Mouse (Mus musculus): ENCODE measurements around the gene Nkapd1. TPM values are rescaled to one million over a fixed set of nuclear protein-coding genes. Genes with fewer than 3 reads are reported as not detected.

The Nkapd1 gene
- polyA plus RNA-seq, 1 experiment from 2014 or later: 24.2 TPM

GRCm38 (mm10) chr9:50603998-50604324 lies 13.3 kb downstream of the Nkapd1 start:
- Histone ChIP-seq H3K9ac (replicated peaks; ENCODE audit: low read length) (peak overlapping the region; percentile 85), H3K36me3 (ENCODE audit: control insufficient read depth, insufficient read depth, low read length) (peaks cover 48% of the 10 kb centered on the region), H3K4me2 (ENCODE audit: low read length) (peak overlapping the region; percentile 94), H3K9me3 (ENCODE audit: control insufficient read depth, low read length) (no peaks in the 10 kb centered on the region), H3K27ac (replicated peaks; ENCODE audit: low read depth, low read length) (peak overlapping the region; percentile 87), H3K4me1 (ENCODE audit: control insufficient read depth, insufficient read depth, low read length) (peaks cover 23% of the 10 kb centered on the region), H3K27me3 (ENCODE audit: control insufficient read depth, insufficient read depth, low read length) (no peaks in the 10 kb centered on the region), H3K4me3 (replicated peaks; ENCODE audit: low read depth, low read length) (peak overlapping the region; percentile 86)
- ATAC-seq (ENCODE audit: low FRiP score, low TSS enrichment): peak; percentile 88
- WGBS: under 1% methylated on average over 24 of the region's 24 CpGs
- DNase-seq: no peak

GRCm38 (mm10) chr9:50603189-50603997 lies 13.9 kb downstream of the Nkapd1 start, which contains the start of the genes Sdhd and Timm8b:
Gene Sdhd (minus strand): TSS chr9:50603812.
Gene Timm8b (plus strand): TSS chr9:50603910.
- H3K4me3 ChIP-seq (replicated peaks; ENCODE audit: low read depth, low read length): peak within 1 kb of the TSS; percentile 86
- ATAC-seq (ENCODE audit: low FRiP score, low TSS enrichment) (peak; percentile 97), DNase-seq (peak; percentile 98)
- no peaks in the 10 kb centered on the region for H3K27me3 ChIP-seq (ENCODE audit: control insufficient read depth, insufficient read depth, low read length)
- H3K9me3 ChIP-seq (ENCODE audit: control insufficient read depth, low read length): no peaks in the 10 kb centered on the region
- peak within 1 kb of the TSS; percentile 85 for H3K9ac ChIP-seq (replicated peaks; ENCODE audit: low read length)
- H3K4me2 ChIP-seq (ENCODE audit: low read length): peak within 1 kb of the TSS; percentile 94
- WGBS: under 1% methylated on average over 48 of the region's 48 CpGs
- peaks cover 23% of the 10 kb centered on the region for H3K4me1 ChIP-seq (ENCODE audit: control insufficient read depth, insufficient read depth, low read length)
- H3K27ac ChIP-seq (replicated peaks; ENCODE audit: low read depth, low read length): peak within 1 kb of the TSS; percentile 87
- peaks cover 48% of the 10 kb centered on the region for H3K36me3 ChIP-seq (ENCODE audit: control insufficient read depth, insufficient read depth, low read length)

- H3K4me2 ChIP-seq (ENCODE audit: low read length): peak overlapping the region; percentile 94
- peaks cover 23% of the 10 kb centered on the region for H3K4me1 ChIP-seq (ENCODE audit: control insufficient read depth, insufficient read depth, low read length)
- peak overlapping the region; percentile 86 for H3K4me3 ChIP-seq (replicated peaks; ENCODE audit: low read depth, low read length)
- no peak for DNase-seq
- no peak for ATAC-seq (ENCODE audit: low FRiP score, low TSS enrichment)
- H3K27me3 ChIP-seq (ENCODE audit: control insufficient read depth, insufficient read depth, low read length): no peaks in the 10 kb centered on the region
- H3K9me3 ChIP-seq (ENCODE audit: control insufficient read depth, low read length): no peaks in the 10 kb centered on the region
- no peak overlapping the region; the same call in 1 of the 2 replicates for H3K9ac ChIP-seq (replicated peaks; ENCODE audit: low read length)
- peaks cover 48% of the 10 kb centered on the region for H3K36me3 ChIP-seq (ENCODE audit: control insufficient read depth, insufficient read depth, low read length)
- 91% methylated on average over 7 of the region's 7 CpGs for WGBS
- H3K27ac ChIP-seq (replicated peaks; ENCODE audit: low read depth, low read length): no peak overlapping the region
Measured at GRCm38 (mm10) chr9:50602055-50602845, 15.0 kb downstream of the Nkapd1 start.

- H3K27me3 ChIP-seq (ENCODE audit: control insufficient read depth, insufficient read depth, low read length): no peaks in the 10 kb centered on the region
- WGBS: 85% methylated on average over 6 of the region's 6 CpGs
- H3K4me1 ChIP-seq (ENCODE audit: control insufficient read depth, insufficient read depth, low read length): peaks cover 23% of the 10 kb centered on the region
- no peak overlapping the region for H3K4me3 ChIP-seq (replicated peaks; ENCODE audit: low read depth, low read length)
- no peak for DNase-seq
- H3K9me3 ChIP-seq (ENCODE audit: control insufficient read depth, low read length): no peaks in the 10 kb centered on the region
- no peak overlapping the region for H3K4me2 ChIP-seq (ENCODE audit: low read length)
- no peak for ATAC-seq (ENCODE audit: low FRiP score, low TSS enrichment)
- H3K27ac ChIP-seq (replicated peaks; ENCODE audit: low read depth, low read length): no peak overlapping the region
- H3K9ac ChIP-seq (replicated peaks; ENCODE audit: low read length): no peak overlapping the region
- peaks cover 53% of the 10 kb centered on the region for H3K36me3 ChIP-seq (ENCODE audit: control insufficient read depth, insufficient read depth, low read length)
Measured at GRCm38 (mm10) chr9:50601536-50601935, 15.7 kb downstream of the Nkapd1 start.

- Histone ChIP-seq H3K9ac (replicated peaks; ENCODE audit: low read length) (no peak overlapping the region), H3K4me1 (ENCODE audit: control insufficient read depth, insufficient read depth, low read length) (peaks cover 3% of the 10 kb centered on the region), H3K9me3 (ENCODE audit: control insufficient read depth, low read length) (no peaks in the 10 kb centered on the region), H3K36me3 (ENCODE audit: control insufficient read depth, insufficient read depth, low read length) (peaks cover 57% of the 10 kb centered on the region), H3K27me3 (ENCODE audit: control insufficient read depth, insufficient read depth, low read length) (no peaks in the 10 kb centered on the region), H3K4me3 (replicated peaks; ENCODE audit: low read depth, low read length) (no peak overlapping the region), H3K27ac (replicated peaks; ENCODE audit: low read depth, low read length) (no peak overlapping the region), H3K4me2 (ENCODE audit: low read length) (no peak overlapping the region)
- 97% methylated on average over 8 of the region's 8 CpGs for WGBS
- no peak for DNase-seq
- no peak for ATAC-seq (ENCODE audit: low FRiP score, low TSS enrichment)
Measured at GRCm38 (mm10) chr9:50596973-50597372, 20.3 kb downstream of the Nkapd1 start.

- no peaks in the 10 kb centered on the region for H3K9me3 ChIP-seq (ENCODE audit: control insufficient read depth, low read length)
- no peaks in the 10 kb centered on the region for H3K4me1 ChIP-seq (ENCODE audit: control insufficient read depth, insufficient read depth, low read length)
- H3K27ac ChIP-seq (replicated peaks; ENCODE audit: low read depth, low read length): no peak overlapping the region
- no peaks in the 10 kb centered on the region for H3K27me3 ChIP-seq (ENCODE audit: control insufficient read depth, insufficient read depth, low read length)
- peaks cover 50% of the 10 kb centered on the region for H3K36me3 ChIP-seq (ENCODE audit: control insufficient read depth, insufficient read depth, low read length)
- H3K4me2 ChIP-seq (ENCODE audit: low read length): no peak overlapping the region
- no peak for DNase-seq
- no peak overlapping the region for H3K4me3 ChIP-seq (replicated peaks; ENCODE audit: low read depth, low read length)
- H3K9ac ChIP-seq (replicated peaks; ENCODE audit: low read length): no peak overlapping the region
- 80% methylated on average over 12 of the region's 12 CpGs for WGBS
- ATAC-seq (ENCODE audit: low FRiP score, low TSS enrichment): no peak
Measured at GRCm38 (mm10) chr9:50594794-50595417, 22.4 kb downstream of the Nkapd1 start.

GRCm38 (mm10) chr9:50593544-50593943 lies 23.7 kb downstream of the Nkapd1 start:
- H3K36me3 ChIP-seq (ENCODE audit: control insufficient read depth, insufficient read depth, low read length): peaks cover 38% of the 10 kb centered on the region
- no peak overlapping the region for H3K9ac ChIP-seq (replicated peaks; ENCODE audit: low read length)
- no peak overlapping the region for H3K27ac ChIP-seq (replicated peaks; ENCODE audit: low read depth, low read length)
- no peaks in the 10 kb centered on the region for H3K27me3 ChIP-seq (ENCODE audit: control insufficient read depth, insufficient read depth, low read length)
- WGBS: 85% methylated on average over 3 of the region's 3 CpGs
- H3K4me1 ChIP-seq (ENCODE audit: control insufficient read depth, insufficient read depth, low read length): no peaks in the 10 kb centered on the region
- DNase-seq (peak; percentile 45), ATAC-seq (ENCODE audit: low FRiP score, low TSS enrichment) (no peak)
- no peak overlapping the region for H3K4me2 ChIP-seq (ENCODE audit: low read length)
- H3K4me3 ChIP-seq (replicated peaks; ENCODE audit: low read depth, low read length): no peak overlapping the region
- H3K9me3 ChIP-seq (ENCODE audit: control insufficient read depth, low read length): no peaks in the 10 kb centered on the region

- Histone ChIP-seq H3K4me1 (ENCODE audit: control insufficient read depth, insufficient read depth, low read length) (no peaks in the 10 kb centered on the region), H3K4me2 (ENCODE audit: low read length) (no peak overlapping the region), H3K9ac (replicated peaks; ENCODE audit: low read length) (no peak overlapping the region), H3K36me3 (ENCODE audit: control insufficient read depth, insufficient read depth, low read length) (peaks cover 32% of the 10 kb centered on the region), H3K4me3 (replicated peaks; ENCODE audit: low read depth, low read length) (no peak overlapping the region), H3K27ac (replicated peaks; ENCODE audit: low read depth, low read length) (no peak overlapping the region), H3K27me3 (ENCODE audit: control insufficient read depth, insufficient read depth, low read length) (no peaks in the 10 kb centered on the region), H3K9me3 (ENCODE audit: control insufficient read depth, low read length) (no peaks in the 10 kb centered on the region)
- DNase-seq: no peak
- ATAC-seq (ENCODE audit: low FRiP score, low TSS enrichment): no peak
- 86% methylated on average over 9 of the region's 9 CpGs for WGBS
Measured at GRCm38 (mm10) chr9:50592955-50593354, 24.3 kb downstream of the Nkapd1 start.

Data from midbrain, embryonic 14.5 days (tissue).